Mouse (Mus musculus) myocyte (in vitro differentiated cells): ENCODE results near the gene Gas6.

Experiments used
- MYOD1 ChIP-seq, 3 experiments: IDR thresholded peaks; one replicate each; pipeline ENCODE4 v1.6.1; 2011; ENCODE audit warnings: control low read depth in 2 of 3, low read depth in 2 of 3, mild to moderate bottlenecking in 2 of 3, moderate library complexity in 1 of 3; ENCODE audit not compliant: insufficient read length in 2 of 3, control insufficient read depth in 1 of 3
- MYOG ChIP-seq, 3 experiments: IDR thresholded peaks; one replicate each; pipeline ENCODE4 v1.6.1; 2011; ENCODE audit warnings: control low read depth in 2 of 3, low read depth in 2 of 3, mild to moderate bottlenecking in 2 of 3; ENCODE audit not compliant: insufficient read length in 2 of 3, control insufficient read depth in 1 of 3, insufficient read depth in 1 of 3
- POLR2A ChIP-seq: IDR thresholded peaks from one replicate; pipeline ENCODE4 v1.6.1; 2011; ENCODE audit warnings: low read depth, mild to moderate bottlenecking, control low read depth, moderate library complexity; ENCODE audit not compliant: insufficient read length
- REST ChIP-seq: IDR thresholded peaks from one replicate; pipeline ENCODE4 v1.6.1; 2011; ENCODE audit warnings: mild to moderate bottlenecking, control low read depth, moderate library complexity; ENCODE audit not compliant: insufficient read depth, insufficient read length
- USF1 ChIP-seq: IDR thresholded peaks from one replicate; pipeline ENCODE4 v1.6.1; 2011; ENCODE audit warnings: low read depth, mild to moderate bottlenecking, control low read depth, moderate library complexity

- TF ChIP-seq REST = no peak
- TF ChIP-seq USF1 = no peak
- no peak for TF ChIP-seq POLR2A
- TF ChIP-seq MYOG (IDR thresholded peaks at IDR 0.05; ENCODE audit: control insufficient read depth in 1 of 3, insufficient read depth in 1 of 3, insufficient read length in 2 of 3, low read depth in 2 of 3) = no peak
- TF ChIP-seq MYOD1 (IDR thresholded peaks at IDR 0.05; ENCODE audit: control insufficient read depth in 1 of 3, insufficient read length in 2 of 3, low read depth in 2 of 3) = no peak
Measured at GRCm38 (mm10) chr8:13501221-13501620, 6.9 kb upstream of the Gas6 start.
